Mouse (Mus musculus) C2C12 (cell line): ENCODE measurements at regions not wholly inside any gene's neighbourhood (a gene's known extent, or its start where the extent isn't known, plus 50 kb on each side); places are given as distances from the start of the nearest gene placed in this dataset.

Experiments used
- H3K27me3 ChIP-seq: one replicate; pipeline ENCODE4 v1.6.1; 2011; ENCODE audit not compliant: control insufficient read depth, insufficient read depth, insufficient read length
- H3K36me3 ChIP-seq: one replicate; pipeline ENCODE4 v1.6.1; 2011; ENCODE audit not compliant: control insufficient read depth, insufficient read depth
- H3K4me3 ChIP-seq: one replicate; pipeline ENCODE4 v1.5.1; 2011; ENCODE audit warnings: mild to moderate bottlenecking, control low read depth; ENCODE audit not compliant: poor library complexity, insufficient read depth, severe bottlenecking
- H3K79me2 ChIP-seq: one replicate; pipeline ENCODE4 v1.6.1; 2011; ENCODE audit not compliant: control insufficient read depth, insufficient read depth
- H3K79me3 ChIP-seq: one replicate; pipeline ENCODE4 v1.6.1; 2011; ENCODE audit warnings: low read depth, control low read depth
- H3ac ChIP-seq: one replicate; pipeline ENCODE3; 2011; ENCODE audit warnings: low read depth; ENCODE audit not compliant: control insufficient read depth, insufficient read length
- CEBPB ChIP-seq: IDR thresholded peaks from one replicate; pipeline ENCODE4 v1.6.1; 2011; ENCODE audit warnings: low read depth, mild to moderate bottlenecking, control low read depth, moderate library complexity
- CTCF ChIP-seq: IDR thresholded peaks from one replicate; pipeline ENCODE4 v1.5.1; 2011; ENCODE audit not compliant: control insufficient read depth, insufficient read depth, insufficient read length
- FOSL1 ChIP-seq: IDR thresholded peaks from one replicate; pipeline ENCODE4 v1.8.0; 2011; ENCODE audit warnings: mild to moderate bottlenecking, low read length; ENCODE audit not compliant: poor library complexity, insufficient read depth, severe bottlenecking
- MAX ChIP-seq: IDR thresholded peaks from one replicate; pipeline ENCODE4 v1.6.1; 2011; ENCODE audit warnings: mild to moderate bottlenecking, control low read depth
- MYOD1 ChIP-seq: IDR thresholded peaks from one replicate; pipeline ENCODE4 v1.6.1; 2011; ENCODE audit warnings: low read depth; ENCODE audit not compliant: control insufficient read depth, insufficient read length
- MYOG ChIP-seq: IDR thresholded peaks from one replicate; pipeline ENCODE4 v1.6.1; 2011; ENCODE audit not compliant: control insufficient read depth, insufficient read length; ENCODE audit errors: extremely low read depth
- USF1 ChIP-seq: IDR thresholded peaks from one replicate; pipeline ENCODE4 v1.6.1; 2011; ENCODE audit warnings: low read depth, mild to moderate bottlenecking, control low read depth, moderate library complexity

- Histone ChIP-seq H3K27me3 (no peaks in the 10 kb centered on the region), H3ac (no peak overlapping the region), H3K4me3 (no peak overlapping the region), H3K36me3 (no peaks in the 10 kb centered on the region), H3K79me2 (no peaks in the 10 kb centered on the region), H3K79me3 (no peaks in the 10 kb centered on the region)
- no peak for TF ChIP-seq MAX
- no peak for TF ChIP-seq CTCF
- no peak for TF ChIP-seq CEBPB
- no peak for TF ChIP-seq USF1
- TF ChIP-seq MYOD1, result no peak
- no peak for TF ChIP-seq FOSL1
- TF ChIP-seq MYOG, result no peak
These were observed 103.9 kb upstream of the Ccnd1 start for GRCm38 (mm10) chr7:145043455-145044149.

DNA sequence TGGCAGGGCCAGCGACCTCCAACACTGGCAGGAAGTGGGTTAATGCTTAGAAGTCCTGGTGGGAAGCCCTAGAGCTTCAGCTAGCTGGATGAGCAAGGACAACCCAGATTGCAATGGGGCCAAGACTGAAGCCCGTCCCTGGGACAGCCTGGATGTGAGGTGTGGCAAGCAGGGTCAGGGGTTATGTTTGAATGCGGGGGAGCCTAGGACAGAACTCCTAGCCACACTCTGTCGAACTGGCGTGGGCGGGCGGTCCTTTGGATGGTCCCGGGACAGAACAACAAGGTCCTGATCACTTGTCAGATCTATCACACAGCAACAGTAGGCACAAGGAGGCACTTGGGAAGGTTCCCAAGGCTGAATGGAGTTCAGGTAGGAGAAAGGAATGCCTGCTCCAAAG is 101.1 kb upstream of the Ccnd1 start:
- Histone ChIP-seq H3K79me2 (no peaks in the 10 kb centered on the region), H3K79me3 (no peaks in the 10 kb centered on the region), H3K36me3 (no peaks in the 10 kb centered on the region), H3K4me3 (no peak overlapping the region), H3K27me3 (no peaks in the 10 kb centered on the region), H3ac (no peak overlapping the region)
- TF ChIP-seq MYOD1, result no peak
- no peak for TF ChIP-seq MYOG
- TF ChIP-seq CEBPB, result no peak
- no peak for TF ChIP-seq FOSL1

GRCm38 (mm10) chr7:145034385-145034784 is 94.7 kb upstream of the Ccnd1 start:
- Histone ChIP-seq H3ac (no peak overlapping the region), H3K79me3 (no peaks in the 10 kb centered on the region), H3K79me2 (no peaks in the 10 kb centered on the region), H3K27me3 (no peaks in the 10 kb centered on the region), H3K36me3 (no peaks in the 10 kb centered on the region), H3K4me3 (no peak overlapping the region)
- TF ChIP-seq CTCF (no peak), MYOG (no peak)

GRCm38 (mm10) chr7:145031275-145031674 is 91.5 kb upstream of the Ccnd1 start:
- Histone ChIP-seq H3K4me3 (no peak overlapping the region), H3K27me3 (no peaks in the 10 kb centered on the region)

DNA sequence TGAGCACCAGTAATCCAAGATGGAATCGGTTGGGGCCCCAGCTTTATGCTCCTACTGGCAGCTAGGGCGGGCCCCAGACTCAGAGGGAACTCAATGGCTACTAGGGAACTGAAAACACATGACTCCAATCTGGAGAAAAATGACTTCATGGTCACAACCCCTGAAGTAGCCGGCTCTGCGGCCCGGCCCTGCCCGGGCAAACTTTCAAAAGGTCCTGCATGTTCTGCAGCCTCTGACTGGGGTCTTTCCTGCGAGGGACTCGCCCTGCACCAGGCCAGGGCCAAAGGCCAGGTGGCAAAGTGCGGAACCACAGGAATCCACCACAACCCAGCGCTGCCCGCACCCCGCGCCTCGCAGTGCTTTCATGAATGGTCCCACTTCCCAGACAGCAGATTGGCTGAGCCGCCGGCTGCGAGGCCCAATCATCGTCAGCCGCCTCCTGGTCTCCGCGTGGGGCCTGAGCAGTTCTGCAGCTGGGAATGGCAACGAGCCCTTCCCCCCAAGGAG is 91.0 kb upstream of the Ccnd1 start:
- peak overlapping the region; percentile 32 for H3ac ChIP-seq
- H3K27me3 ChIP-seq, result no peaks in the 10 kb centered on the region
- H3K36me3 ChIP-seq, result no peaks in the 10 kb centered on the region
- no peak for TF ChIP-seq CTCF
- TF ChIP-seq MYOD1, result peak; percentile 47
- H3K79me2 ChIP-seq, result no peaks in the 10 kb centered on the region
- no peaks in the 10 kb centered on the region for H3K79me3 ChIP-seq
- no peak overlapping the region for H3K4me3 ChIP-seq

More at GRCm38 (mm10) chr7:145031275-145031674, 91.5 kb upstream of the Ccnd1 start:
- Histone ChIP-seq H3K79me2 (no peaks in the 10 kb centered on the region), H3K79me3 (no peaks in the 10 kb centered on the region), H3K36me3 (no peaks in the 10 kb centered on the region), H3ac (no peak overlapping the region)
- TF ChIP-seq MYOG, result no peak
- TF ChIP-seq CEBPB, result no peak
- TF ChIP-seq FOSL1, result no peak
- no peak for TF ChIP-seq MYOD1
- TF ChIP-seq MAX, result no peak
- TF ChIP-seq CTCF, result no peak
- no peak for TF ChIP-seq USF1

DNA sequence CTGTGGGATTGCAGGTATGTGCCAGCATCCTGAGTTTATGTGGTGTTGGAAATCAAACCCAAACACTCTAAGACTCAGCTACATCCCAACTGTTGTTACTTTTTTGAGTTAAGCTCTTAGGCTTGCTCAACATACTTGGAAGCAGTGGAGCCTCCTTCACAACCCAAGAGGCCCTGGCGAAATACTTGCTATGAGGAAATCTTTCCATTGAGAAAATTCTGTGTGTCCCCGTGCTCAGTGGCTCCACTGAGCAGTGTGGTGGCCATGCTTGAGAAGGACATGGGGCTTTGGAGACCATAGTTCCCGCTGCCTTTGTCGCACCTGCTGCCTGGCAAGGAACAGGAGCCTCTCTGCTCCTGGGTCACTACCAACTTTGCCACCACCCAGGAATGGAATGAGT is 89.9 kb upstream of the Ccnd1 start:
- Histone ChIP-seq H3K4me3 (no peak overlapping the region), H3K36me3 (no peaks in the 10 kb centered on the region), H3K79me3 (no peaks in the 10 kb centered on the region), H3K27me3 (no peaks in the 10 kb centered on the region), H3ac (no peak overlapping the region), H3K79me2 (no peaks in the 10 kb centered on the region)
- TF ChIP-seq CTCF, result no peak
- no peak for TF ChIP-seq MYOG
- TF ChIP-seq CEBPB, result no peak
- TF ChIP-seq MAX, result no peak

DNA sequence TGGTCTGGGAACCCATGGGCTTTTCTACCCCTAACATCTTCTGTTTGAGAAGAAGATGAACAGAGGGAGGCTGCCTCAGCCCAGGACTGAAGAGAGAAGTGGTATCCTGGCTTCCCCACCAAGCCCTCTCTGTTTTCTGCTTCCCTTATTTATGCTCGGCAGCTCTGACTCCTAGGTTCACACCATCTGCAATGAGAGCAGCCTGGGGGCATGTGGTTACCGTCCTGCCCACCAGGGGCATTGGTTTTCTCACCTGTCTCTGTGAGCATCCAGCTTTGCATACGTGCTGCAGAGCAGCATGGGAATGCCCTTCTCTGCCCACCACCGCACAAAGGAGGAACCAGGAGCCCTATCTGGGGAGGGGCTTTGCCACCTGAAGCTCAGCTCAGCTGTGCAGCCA is 89.4 kb upstream of the Ccnd1 start:
- Histone ChIP-seq H3K4me3 (no peak overlapping the region), H3K79me3 (no peaks in the 10 kb centered on the region), H3K36me3 (no peaks in the 10 kb centered on the region), H3ac (no peak overlapping the region), H3K79me2 (no peaks in the 10 kb centered on the region), H3K27me3 (no peaks in the 10 kb centered on the region)
- TF ChIP-seq MYOD1 (no peak), MAX (no peak), USF1 (no peak), FOSL1 (no peak), MYOG (no peak), CTCF (no peak)
